Mouse (Mus musculus): ENCODE results near the gene Fancc. TPM values are rescaled to one million over a fixed set of nuclear protein-coding genes. Genes with fewer than 3 reads are reported as not detected.
A peak's percentile ranks its signal among the peaks of the same experiment; 100 is the strongest.

Fancc gene
- 23.4 and 25.2 TPM in 2 replicates for polyA plus RNA-seq (2016; fragmentation: Nextera tagmentation; extraction: Ambion mirVana)

DNA sequence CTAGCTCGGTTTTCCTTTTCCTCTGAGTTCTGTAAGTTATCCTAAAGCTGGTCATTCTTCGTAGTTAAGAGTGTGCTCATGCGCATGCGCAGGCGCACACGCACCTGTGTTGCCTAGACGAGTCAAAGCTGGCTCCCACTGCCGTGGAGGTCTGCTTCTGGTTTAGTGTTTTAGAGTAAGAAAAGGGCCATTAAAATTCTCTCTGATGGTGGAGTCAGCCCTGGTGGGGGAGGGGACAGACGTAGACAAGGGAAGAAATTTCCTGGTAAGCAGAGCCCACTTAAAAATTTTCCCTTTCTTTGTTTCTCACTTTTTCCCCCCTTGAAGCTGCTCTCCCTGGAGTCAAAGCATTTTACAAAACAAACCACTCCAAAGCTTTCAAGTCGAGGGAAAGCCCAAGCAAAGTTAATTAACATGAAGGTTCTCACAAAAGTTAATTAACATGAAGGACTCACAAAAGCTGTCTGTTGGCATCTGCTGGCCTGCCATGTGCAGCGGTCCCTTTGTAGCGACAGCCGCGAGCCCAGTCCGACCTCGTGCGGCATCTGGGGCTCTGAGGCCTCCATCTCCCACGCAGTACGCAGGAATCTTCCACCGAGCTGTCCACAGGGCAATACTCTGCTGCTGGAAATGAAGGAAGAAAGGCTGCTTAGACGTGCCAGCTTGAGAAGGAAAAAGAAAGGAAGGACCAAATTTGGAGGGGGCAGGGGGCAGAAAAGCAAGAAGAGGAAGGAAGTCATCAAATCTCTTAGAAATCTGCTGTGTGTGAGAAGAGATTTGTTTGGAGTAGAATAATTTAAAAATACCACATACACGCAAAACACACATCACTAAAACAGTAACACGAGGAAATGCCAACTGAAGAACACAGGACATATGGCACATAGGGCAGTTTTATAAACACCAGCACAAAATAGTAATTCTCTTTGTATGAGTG is at the start of gene Fancc:
Gene Fancc (minus strand): TSS at position 633 of the 937 bp plus-strand sequence.
- peaks cover 20% of the 10 kb centered on the region for H3K4me1 ChIP-seq (replicated peaks)
- H3K4me3 ChIP-seq: peak within 1 kb of the TSS; percentile 14
- peak within 1 kb of the TSS; percentile 87 for H3K27ac ChIP-seq
- 21% methylated on average over 23 of the region's 23 CpGs for WGBS
- no peaks in the 10 kb centered on the region for H3K27me3 ChIP-seq (ENCODE audit: insufficient read depth, poor library complexity, severe bottlenecking)
- no peaks in the 10 kb centered on the region for H3K36me3 ChIP-seq
- DNase-seq (ENCODE audit: low spot score): peak; percentile 67
- H3K9me3 ChIP-seq: no peaks in the 10 kb centered on the region

DNA sequence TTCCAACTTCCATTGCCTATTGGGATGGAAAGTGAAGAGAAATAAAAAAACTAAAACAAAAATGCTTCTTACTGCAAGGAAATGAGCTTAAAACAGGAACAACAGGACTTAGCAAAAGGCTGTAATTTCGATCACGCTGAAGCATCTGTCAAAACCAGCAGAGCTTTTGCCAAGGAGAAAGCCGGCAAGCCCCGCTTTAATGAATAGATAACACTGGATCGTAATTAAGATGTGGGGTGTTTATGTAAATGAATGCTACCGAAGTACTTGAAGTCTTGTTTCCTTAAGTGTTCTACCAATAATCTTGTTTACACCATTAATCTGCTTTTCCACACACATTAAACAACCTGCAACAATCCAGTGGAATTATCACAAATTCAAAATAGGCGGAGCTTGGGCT is 48.2 kb upstream of the Fancc start:
- H3K4me1 ChIP-seq (replicated peaks): peaks cover 81% of the 10 kb centered on the region
- DNase-seq (ENCODE audit: low spot score): no peak
- H3K9me3 ChIP-seq: no peaks in the 10 kb centered on the region
- H3K4me3 ChIP-seq: no peak overlapping the region
- H3K27ac ChIP-seq: no peak overlapping the region
- peaks cover 81% of the 10 kb centered on the region for H3K36me3 ChIP-seq
- no peaks in the 10 kb centered on the region for H3K27me3 ChIP-seq (ENCODE audit: insufficient read depth, poor library complexity, severe bottlenecking)
- WGBS: 84% methylated on average over 7 of the region's 7 CpGs

DNA sequence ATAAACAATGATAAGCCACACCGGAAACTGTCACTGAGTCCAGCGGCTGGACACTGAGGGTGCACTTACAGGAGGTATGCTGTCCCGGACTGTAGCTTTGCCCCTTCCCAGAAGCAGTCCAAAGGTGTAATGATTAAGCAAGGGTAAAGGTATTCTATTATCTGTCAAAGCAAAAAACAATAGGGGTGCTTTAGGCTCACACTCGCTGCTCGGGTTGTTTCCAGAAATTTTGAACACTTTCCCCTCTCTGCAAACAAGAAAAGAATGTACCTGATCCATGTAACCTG is 47.8 kb upstream of the Fancc start:
- H3K4me1 ChIP-seq (replicated peaks): peaks cover 78% of the 10 kb centered on the region
- no peak for DNase-seq (ENCODE audit: low spot score)
- WGBS: 62% methylated on average over 5 of the region's 5 CpGs
- H3K9me3 ChIP-seq: no peaks in the 10 kb centered on the region
- no peaks in the 10 kb centered on the region for H3K27me3 ChIP-seq (ENCODE audit: insufficient read depth, poor library complexity, severe bottlenecking)
- no peak overlapping the region for H3K4me3 ChIP-seq
- H3K36me3 ChIP-seq: peaks cover 85% of the 10 kb centered on the region
- no peak overlapping the region for H3K27ac ChIP-seq

DNA sequence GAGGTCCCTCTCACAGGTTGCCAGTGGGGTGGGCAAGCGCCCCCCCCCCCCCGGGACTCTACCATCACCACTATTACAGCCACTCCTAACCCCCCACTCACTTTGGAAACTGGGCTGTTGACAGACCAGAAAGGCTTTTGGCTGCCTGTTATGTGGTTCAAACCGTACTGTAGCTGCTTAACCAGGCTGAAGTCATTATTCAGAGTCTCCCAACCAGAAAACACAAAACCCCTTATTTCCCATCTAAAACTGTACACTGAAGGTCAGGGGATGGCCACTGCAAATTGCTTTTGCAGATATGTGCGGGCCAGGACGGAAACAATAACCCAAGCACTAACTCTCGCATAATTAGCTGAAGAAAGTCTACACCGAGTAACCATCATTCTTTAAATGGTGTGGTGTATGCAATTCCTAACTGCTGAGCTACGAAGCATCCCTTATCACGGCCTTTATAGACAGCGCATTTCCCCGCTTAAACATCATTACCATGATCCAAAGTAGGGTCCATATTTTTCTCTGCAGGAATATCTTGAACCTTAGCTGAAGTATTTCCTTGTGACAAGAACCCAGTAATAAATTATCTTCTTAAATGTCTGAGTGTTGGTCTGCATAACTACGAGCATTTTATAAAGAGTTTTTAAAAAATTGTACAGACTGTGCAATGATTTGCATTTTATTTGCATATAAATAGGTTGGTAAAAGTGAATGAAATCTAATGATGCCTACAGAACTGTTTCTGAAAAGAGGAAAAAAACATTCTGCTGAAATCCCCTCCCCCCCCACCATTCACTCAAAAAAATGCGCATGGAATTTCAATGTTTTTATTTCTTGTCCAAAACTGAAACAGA is 47.3 kb upstream of the Fancc start:
- H3K36me3 ChIP-seq: peaks cover 91% of the 10 kb centered on the region
- 71% methylated on average over 13 of the region's 13 CpGs for WGBS

DNA sequence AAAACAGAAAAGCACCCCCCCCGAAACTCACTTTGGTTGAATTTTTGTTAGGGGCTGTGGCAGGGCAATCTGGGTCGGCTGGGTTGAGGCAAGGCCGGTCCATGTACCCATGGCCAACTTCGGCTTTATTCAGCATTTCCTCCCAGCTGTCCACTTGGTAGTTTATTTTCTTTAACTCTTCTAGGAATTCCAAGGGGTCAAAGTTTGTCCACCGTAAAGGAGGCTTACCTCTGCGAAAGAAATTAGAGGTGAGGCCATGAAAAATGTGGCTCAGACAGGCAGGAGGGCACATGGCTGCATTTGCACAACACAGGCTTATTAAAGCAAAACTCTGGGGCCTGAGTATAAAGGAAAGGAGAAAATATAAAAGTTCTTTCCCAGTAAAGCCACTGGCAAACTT is 46.4 kb upstream of the Fancc start:
- H3K27ac ChIP-seq: no peak overlapping the region

More for the DNA sequence above, 47.3 kb upstream of the Fancc start:
- Histone ChIP-seq H3K27ac (0 out of 2 replicates have a peak overlapping the region, but pooled peaks have one; percentile 14), H3K9me3 (no peaks in the 10 kb centered on the region), H3K27me3 (ENCODE audit: insufficient read depth, poor library complexity, severe bottlenecking) (no peaks in the 10 kb centered on the region), H3K4me1 (replicated peaks) (peaks cover 72% of the 10 kb centered on the region), H3K4me3 (no peak overlapping the region)
- DNase-seq (ENCODE audit: low spot score): no peak

DNA sequence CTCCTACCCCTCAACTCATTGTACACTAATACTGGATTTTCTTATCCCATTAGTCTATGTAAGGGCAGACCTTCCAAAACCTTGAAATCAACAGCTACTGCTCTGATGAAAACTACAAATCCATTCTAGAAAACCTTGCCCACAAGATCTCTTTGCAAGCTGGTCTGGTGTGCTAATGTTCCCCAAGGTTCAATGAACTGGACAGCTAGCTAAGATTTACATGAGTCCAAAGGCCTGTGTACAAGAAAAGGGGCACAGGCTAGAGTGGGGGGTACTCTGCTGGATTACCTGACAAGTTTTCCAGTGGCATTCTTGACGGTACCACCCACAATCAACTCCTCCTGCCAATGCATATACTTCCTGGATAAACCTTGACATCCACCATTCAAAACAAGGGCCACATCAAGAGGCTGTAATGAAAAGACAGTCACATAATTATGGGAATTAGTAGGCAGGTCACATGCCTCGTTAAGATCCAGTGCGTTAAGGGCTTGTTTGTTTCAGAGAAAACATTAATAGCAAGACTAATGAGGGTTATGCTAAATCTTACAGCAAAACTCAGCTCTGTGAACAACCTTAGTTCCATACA is 45.8 kb upstream of the Fancc start:
- no peak for DNase-seq (ENCODE audit: low spot score)
- H3K27me3 ChIP-seq (ENCODE audit: insufficient read depth, poor library complexity, severe bottlenecking): no peaks in the 10 kb centered on the region
- no peak overlapping the region for H3K27ac ChIP-seq
- H3K36me3 ChIP-seq: peaks cover 96% of the 10 kb centered on the region
- no peaks in the 10 kb centered on the region for H3K9me3 ChIP-seq
- WGBS: 88% methylated on average over 3 of the region's 3 CpGs
- no peak overlapping the region for H3K4me3 ChIP-seq
- peaks cover 59% of the 10 kb centered on the region for H3K4me1 ChIP-seq (replicated peaks)

More for the DNA sequence above, 46.4 kb upstream of the Fancc start:
- Histone ChIP-seq H3K27me3 (ENCODE audit: insufficient read depth, poor library complexity, severe bottlenecking) (no peaks in the 10 kb centered on the region), H3K36me3 (peaks cover 96% of the 10 kb centered on the region), H3K4me3 (no peak overlapping the region), H3K9me3 (no peaks in the 10 kb centered on the region), H3K4me1 (replicated peaks) (peaks cover 63% of the 10 kb centered on the region)
- 77% methylated on average over 6 of the region's 6 CpGs for WGBS
- no peak for DNase-seq (ENCODE audit: low spot score)

DNA sequence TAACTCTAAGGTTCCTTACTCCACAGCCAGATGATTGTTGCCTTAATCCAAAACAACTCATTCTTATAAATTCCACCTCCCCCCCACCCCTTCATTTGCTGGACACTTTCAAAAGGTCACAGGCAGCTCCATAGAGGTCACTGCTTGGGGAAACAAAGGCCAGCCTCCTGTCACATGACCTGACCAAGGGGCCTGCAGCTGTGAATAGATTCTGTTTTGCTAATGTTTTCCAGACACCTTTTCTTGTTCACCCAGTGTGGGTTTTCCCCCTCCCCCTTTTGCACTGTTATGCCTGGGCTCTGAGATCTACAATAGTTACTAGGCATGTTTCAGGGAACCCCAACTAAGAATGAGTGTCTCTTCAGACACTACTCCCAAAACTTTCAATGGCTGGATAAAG is 44.4 kb upstream of the Fancc start:
- DNase-seq (ENCODE audit: low spot score): peak; percentile 47
- no peak overlapping the region for H3K4me3 ChIP-seq
- H3K36me3 ChIP-seq: peaks cover 96% of the 10 kb centered on the region
- no peaks in the 10 kb centered on the region for H3K27me3 ChIP-seq (ENCODE audit: insufficient read depth, poor library complexity, severe bottlenecking)
- peaks cover 59% of the 10 kb centered on the region for H3K4me1 ChIP-seq (replicated peaks)
- no peak overlapping the region; the same call in 1 of the 2 replicates for H3K27ac ChIP-seq
- no peaks in the 10 kb centered on the region for H3K9me3 ChIP-seq

DNA sequence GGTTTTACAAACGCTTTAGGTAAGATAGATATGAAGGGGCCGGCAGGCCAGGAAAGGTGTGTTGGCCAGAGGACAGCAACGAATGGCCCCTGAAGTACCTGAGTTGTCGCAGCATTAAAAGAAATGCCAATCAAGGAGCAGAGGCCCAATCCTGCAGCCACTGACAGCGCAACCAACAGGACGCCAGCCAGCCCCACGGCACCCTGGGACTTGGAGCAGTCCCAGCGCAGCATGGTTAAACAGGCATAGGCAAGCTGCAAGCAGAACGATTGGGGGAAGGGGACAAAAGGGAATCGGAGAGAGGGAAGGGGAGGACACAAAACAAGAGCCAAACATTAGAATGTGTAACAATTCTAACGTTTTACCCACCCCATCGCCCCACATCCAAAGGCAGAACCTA is 43.5 kb upstream of the Fancc start:
- H3K36me3 ChIP-seq: peaks cover 97% of the 10 kb centered on the region
- H3K4me3 ChIP-seq: no peak overlapping the region
- no peaks in the 10 kb centered on the region for H3K27me3 ChIP-seq (ENCODE audit: insufficient read depth, poor library complexity, severe bottlenecking)
- no peaks in the 10 kb centered on the region for H3K9me3 ChIP-seq
- no peak for DNase-seq (ENCODE audit: low spot score)
- WGBS: 92% methylated on average over 12 of the region's 12 CpGs
- 0 out of 2 replicates have a peak overlapping the region, but pooled peaks have one; percentile 29 for H3K27ac ChIP-seq
- peaks cover 51% of the 10 kb centered on the region for H3K4me1 ChIP-seq (replicated peaks)

DNA sequence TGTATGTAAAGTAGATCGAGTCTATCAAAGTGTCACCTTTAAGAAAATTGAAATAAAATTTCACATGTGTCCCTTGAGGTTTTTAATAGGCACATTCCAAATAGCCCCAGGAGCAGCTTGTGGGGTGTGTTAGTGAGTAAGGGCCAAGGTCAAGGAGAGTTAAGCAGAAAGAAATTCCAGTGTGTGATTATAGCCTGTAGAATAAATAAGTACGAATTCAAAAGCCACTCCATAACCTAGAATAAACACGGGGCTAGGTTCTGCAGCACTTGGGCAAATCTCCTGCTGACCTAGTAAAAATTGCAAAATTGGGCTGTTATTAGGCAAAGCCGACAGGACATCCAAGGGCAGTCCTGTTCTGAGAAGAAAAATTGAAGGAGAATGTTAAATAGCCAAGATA is 37.9 kb upstream of the Fancc start:
- WGBS: 92% methylated on average over 4 of the region's 4 CpGs

DNA sequence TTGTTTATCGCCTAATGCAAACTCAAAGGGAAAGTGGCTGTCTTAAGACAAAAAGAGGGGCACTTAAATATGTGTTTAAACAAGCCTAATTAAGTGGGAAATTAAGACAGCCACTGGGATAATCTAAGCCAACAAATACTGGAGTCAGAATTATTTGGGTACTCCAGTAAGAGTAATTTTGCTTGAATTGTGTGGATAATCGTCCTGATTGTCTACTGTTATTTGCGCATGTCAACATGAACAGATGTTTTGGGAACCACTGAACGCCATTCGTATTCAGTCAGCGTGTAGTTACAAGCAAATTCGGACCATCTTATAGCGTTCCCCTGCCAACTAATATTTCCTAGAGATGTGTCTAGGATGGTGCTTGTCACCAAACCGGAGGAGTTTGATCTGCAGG is 33.8 kb upstream of the Fancc start:
- no peak for DNase-seq (ENCODE audit: low spot score)
- Histone ChIP-seq H3K27me3 (ENCODE audit: insufficient read depth, poor library complexity, severe bottlenecking) (no peaks in the 10 kb centered on the region), H3K9me3 (no peaks in the 10 kb centered on the region), H3K4me3 (no peak overlapping the region), H3K4me1 (replicated peaks) (peaks cover 58% of the 10 kb centered on the region), H3K27ac (no peak overlapping the region), H3K36me3 (peaks cover 100% of the 10 kb centered on the region)
- 77% methylated on average over 9 of the region's 9 CpGs for WGBS

More for the DNA sequence above, 37.9 kb upstream of the Fancc start:
- Histone ChIP-seq H3K4me1 (replicated peaks) (peaks cover 17% of the 10 kb centered on the region), H3K36me3 (peaks cover 100% of the 10 kb centered on the region), H3K9me3 (no peaks in the 10 kb centered on the region), H3K27ac (no peak overlapping the region), H3K27me3 (ENCODE audit: insufficient read depth, poor library complexity, severe bottlenecking) (no peaks in the 10 kb centered on the region), H3K4me3 (no peak overlapping the region)
- DNase-seq (ENCODE audit: low spot score): no peak

DNA sequence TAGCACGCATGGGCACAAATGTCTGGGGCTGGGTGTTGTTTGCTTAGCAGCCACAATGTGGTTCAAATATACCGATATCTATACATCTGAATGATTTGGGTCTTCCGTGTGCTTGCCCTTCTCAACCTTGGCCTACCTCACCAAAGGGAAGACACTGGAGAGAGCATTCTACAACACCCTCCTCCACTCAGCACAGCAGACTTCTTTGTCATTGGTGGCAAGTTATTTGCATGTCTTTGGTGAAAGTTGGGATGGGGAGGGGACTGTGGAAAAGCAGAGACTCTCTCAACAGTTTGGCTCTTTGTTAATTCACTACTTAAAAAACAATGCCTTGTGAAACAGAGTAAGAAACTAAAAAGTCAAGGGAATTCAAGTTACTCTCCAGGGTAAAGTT is 33.3 kb upstream of the Fancc start:
- no peaks in the 10 kb centered on the region for H3K9me3 ChIP-seq
- no peak for DNase-seq (ENCODE audit: low spot score)
- 32% methylated on average over 3 of the region's 3 CpGs for whole genome bisulfite sequencing
- H3K27ac ChIP-seq: no peak overlapping the region
- H3K27me3 ChIP-seq (ENCODE audit: insufficient read depth, poor library complexity, severe bottlenecking): no peaks in the 10 kb centered on the region
- H3K36me3 ChIP-seq: peaks cover 100% of the 10 kb centered on the region
- H3K4me3 ChIP-seq: no peak overlapping the region
- peaks cover 62% of the 10 kb centered on the region for H3K4me1 ChIP-seq (replicated peaks)

DNA sequence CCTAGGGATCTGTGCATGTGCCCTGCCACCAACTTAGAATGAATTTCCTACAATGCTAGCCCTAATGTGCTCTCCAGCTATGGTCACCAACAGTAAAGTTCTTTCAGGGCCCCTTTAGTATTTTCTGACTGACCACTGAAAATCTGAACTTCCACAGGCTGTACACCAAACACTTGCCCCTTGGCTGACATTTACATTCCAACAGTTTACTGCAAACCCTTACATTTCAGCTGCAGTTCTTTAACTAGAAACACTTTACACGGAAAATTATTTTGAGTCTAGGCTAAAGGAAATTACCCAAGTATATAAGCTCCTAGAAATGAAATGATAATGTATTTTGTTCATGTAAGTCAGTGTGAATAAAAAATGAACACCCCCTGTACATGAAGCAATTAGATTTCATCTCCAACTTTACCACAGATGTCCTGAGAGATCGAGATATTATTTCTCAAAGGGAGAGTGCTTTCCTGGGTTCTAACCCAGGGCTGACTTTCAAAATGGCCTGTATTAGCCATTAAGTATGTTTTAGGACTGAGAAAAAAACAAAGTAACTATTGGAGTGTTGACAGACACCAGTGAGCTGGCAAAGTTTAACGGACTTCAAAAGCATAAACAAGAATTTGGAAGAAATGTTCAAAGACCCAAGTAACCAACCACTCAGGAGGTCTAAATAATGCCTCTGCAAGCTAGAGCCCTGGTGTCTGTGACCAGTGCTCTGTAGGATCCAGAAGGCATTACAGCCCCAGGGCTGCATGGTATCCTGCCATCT is 32.7 kb upstream of the Fancc start:
- H3K4me1 ChIP-seq (replicated peaks): peaks cover 68% of the 10 kb centered on the region
- whole genome bisulfite sequencing: 52% methylated on average over 3 of the region's 3 CpGs
- peaks cover 100% of the 10 kb centered on the region for H3K36me3 ChIP-seq
- no peaks in the 10 kb centered on the region for H3K27me3 ChIP-seq (ENCODE audit: insufficient read depth, poor library complexity, severe bottlenecking)
- no peak for DNase-seq (ENCODE audit: low spot score)
- no peaks in the 10 kb centered on the region for H3K9me3 ChIP-seq
- no peak overlapping the region for H3K4me3 ChIP-seq
- 0 out of 2 replicates have a peak overlapping the region, but pooled peaks have one; percentile 81 for H3K27ac ChIP-seq
